Mouse (Mus musculus) midbrain, embryonic 15.5 days (tissue): ENCODE results near the gene Fdxr. TPM values are rescaled to one million over a fixed set of nuclear protein-coding genes. Genes with fewer than 3 reads are reported as not detected.
A peak's percentile ranks its signal among the peaks of the same experiment; 100 is the strongest.

Experiments used
- ATAC-seq: fragments of 200-750 bp; cut with Nextera tagmentation; replicated peaks from 2 replicates; pipeline ENCODE4 v1.8.0; 2017; ENCODE audit warnings: moderate TSS enrichment
- H3K27ac ChIP-seq: fragments of 300-500 bp; sonication (generic); 2 replicates; pipeline ENCODE4 v1.5.1; 2015; ENCODE audit warnings: mild to moderate bottlenecking, inconsistent platforms
- H3K27me3 ChIP-seq: fragments of 300-500 bp; sonication (generic); replicated peaks from 2 replicates; pipeline ENCODE4 v1.6.1; 2015; ENCODE audit warnings: inconsistent platforms
- H3K36me3 ChIP-seq: fragments of 300-500 bp; sonication (generic); replicated peaks from 2 replicates; pipeline ENCODE4 v1.6.1; 2015; ENCODE audit warnings: inconsistent platforms
- H3K4me1 ChIP-seq: fragments of 300-500 bp; sonication (generic); 2 replicates; pipeline ENCODE4 v1.6.1; 2015; ENCODE audit warnings: inconsistent platforms
- H3K4me2 ChIP-seq: fragments of 300-500 bp; sonication (generic); 2 replicates; pipeline ENCODE4 v1.6.1; 2015; ENCODE audit warnings: inconsistent platforms, mild to moderate bottlenecking, moderate library complexity
- H3K4me3 ChIP-seq: fragments of 300-500 bp; sonication (generic); 2 replicates; pipeline ENCODE4 v1.5.1; 2015; ENCODE audit warnings: mild to moderate bottlenecking, inconsistent platforms
- H3K9ac ChIP-seq: fragments of 300-500 bp; sonication (generic); 2 replicates; pipeline ENCODE4 v1.6.1; 2015; ENCODE audit warnings: mild to moderate bottlenecking, inconsistent platforms
- H3K9me3 ChIP-seq: fragments of 300-500 bp; sonication (generic); 2 replicates; pipeline ENCODE4 v1.6.1; 2016; ENCODE audit warnings: inconsistent platforms
- WGBS: fragments of 180-500 bp; shearing (Covaris S2); methylation state at CpG from one replicate; pipeline ENCODE4 v1.1.7; 2015; ENCODE audit warnings: mixed read lengths; 5-methylcytosine and 5-hydroxymethylcytosine counted together
- polyA plus RNA-seq: library from polyadenylated mRNA; unstranded; fragments of >200 nt; fragmentation: Nextera tagmentation; extraction: Ambion mirVana; gene quantifications from 2 replicates; pipeline ENCODE4 v1.2.1, GENCODE M21; 2015

Fdxr gene
- polyA plus RNA-seq: 21.5 and 22.1 TPM in 2 replicates

- H3K36me3 ChIP-seq: no peaks in the 10 kb centered on the region
- H3K4me3 ChIP-seq: peak within 1 kb of the TSS; percentile 74
- no peaks in the 10 kb centered on the region for H3K27me3 ChIP-seq
- H3K9ac ChIP-seq: peak within 1 kb of the TSS; percentile 82
- WGBS: under 1% methylated on average over 42 of the region's 42 CpGs
- H3K4me1 ChIP-seq: peaks cover 16% of the 10 kb centered on the region
- peak within 1 kb of the TSS; percentile 92 for H3K27ac ChIP-seq
- H3K4me2 ChIP-seq: peak within 1 kb of the TSS; percentile 75
- no peaks in the 10 kb centered on the region for H3K9me3 ChIP-seq
- peak; percentile 97 for ATAC-seq
Observed at GRCm38 (mm10) chr11:115276780-115277603, at the start of gene Fdxr. TSS of gene Fdxr (minus strand) at chr11:115277050.

- WGBS: 23% methylated on average over 32 of the region's 32 CpGs
- Histone ChIP-seq H3K36me3 (no peaks in the 10 kb centered on the region), H3K4me1 (peaks cover 35% of the 10 kb centered on the region), H3K4me2 (peak overlapping the region; percentile 26), H3K9ac (no peak overlapping the region), H3K27ac (no peak overlapping the region), H3K9me3 (no peaks in the 10 kb centered on the region), H3K27me3 (peaks cover 65% of the 10 kb centered on the region), H3K4me3 (peak overlapping the region; percentile 11; the same call in 1 of the 2 replicates)
- no peak for ATAC-seq
Observed at GRCm38 (mm10) chr11:115323354-115323753, 46.5 kb upstream of the Fdxr start.

GRCm38 (mm10) chr11:115321906-115322693 lies 45.2 kb upstream of the Fdxr start, which contains the start of gene Ush1g:
TSS of gene Ush1g (minus strand) at chr11:115322041.
- Histone ChIP-seq H3K9me3 (no peaks in the 10 kb centered on the region), H3K4me2 (peak within 1 kb of the TSS; percentile 32), H3K27ac (no peak within 1 kb of the TSS), H3K4me3 (peak within 1 kb of the TSS; percentile 18), H3K27me3 (peaks cover 78% of the 10 kb centered on the region), H3K4me1 (peaks cover 41% of the 10 kb centered on the region), H3K36me3 (no peaks in the 10 kb centered on the region), H3K9ac (0 out of 2 replicates have a peak within 1 kb of the TSS, but pooled peaks have one; percentile 28)
- peak; percentile 38; the same call in 1 of the 2 replicates for ATAC-seq
- WGBS: 4% methylated on average over 35 of the region's 35 CpGs

- 0 out of 2 replicates have a peak overlapping the region, but pooled peaks have one; percentile 4 for H3K4me2 ChIP-seq
- peaks cover 97% of the 10 kb centered on the region for H3K27me3 ChIP-seq
- no peaks in the 10 kb centered on the region for H3K36me3 ChIP-seq
- WGBS: 8% methylated on average over 17 of the region's 18 CpGs
- no peaks in the 10 kb centered on the region for H3K9me3 ChIP-seq
- no peak overlapping the region for H3K9ac ChIP-seq
- ATAC-seq: no peak
- H3K4me3 ChIP-seq: no peak overlapping the region
- H3K4me1 ChIP-seq: peaks cover 41% of the 10 kb centered on the region
- no peak overlapping the region for H3K27ac ChIP-seq
Observed at GRCm38 (mm10) chr11:115319704-115320383, 43.0 kb upstream of the Fdxr start.

- Histone ChIP-seq H3K27me3 (peaks cover 92% of the 10 kb centered on the region), H3K4me1 (peaks cover 39% of the 10 kb centered on the region), H3K36me3 (no peaks in the 10 kb centered on the region), H3K4me3 (peak overlapping the region; percentile 6; the same call in 1 of the 2 replicates), H3K4me2 (peak overlapping the region; percentile 25), H3K9me3 (no peaks in the 10 kb centered on the region), H3K27ac (no peak overlapping the region), H3K9ac (no peak overlapping the region)
- 5% methylated on average over 63 of the region's 63 CpGs for WGBS
- no peak for ATAC-seq
Observed at GRCm38 (mm10) chr11:115318245-115319027, 41.6 kb upstream of the Fdxr start.

GRCm38 (mm10) chr11:115317204-115317603 lies 40.4 kb upstream of the Fdxr start:
- Histone ChIP-seq H3K27me3 (peaks cover 83% of the 10 kb centered on the region), H3K4me2 (no peak overlapping the region), H3K9ac (no peak overlapping the region), H3K4me1 (peaks cover 28% of the 10 kb centered on the region), H3K27ac (no peak overlapping the region), H3K36me3 (no peaks in the 10 kb centered on the region), H3K4me3 (no peak overlapping the region), H3K9me3 (no peaks in the 10 kb centered on the region)
- no peak for ATAC-seq
- WGBS: 71% methylated on average over 7 of the region's 7 CpGs

- Histone ChIP-seq H3K4me2 (no peak overlapping the region), H3K27ac (no peak overlapping the region), H3K36me3 (no peaks in the 10 kb centered on the region), H3K9ac (no peak overlapping the region), H3K9me3 (no peaks in the 10 kb centered on the region), H3K27me3 (peaks cover 55% of the 10 kb centered on the region), H3K4me3 (no peak overlapping the region), H3K4me1 (peaks cover 12% of the 10 kb centered on the region)
- ATAC-seq: no peak
- 50% methylated on average over 2 of the region's 2 CpGs for WGBS
Observed at GRCm38 (mm10) chr11:115314249-115314648, 37.4 kb upstream of the Fdxr start.

- ATAC-seq: no peak
- peaks cover 4% of the 10 kb centered on the region; the same call in 1 of the 2 replicates for H3K27me3 ChIP-seq
- no peaks in the 10 kb centered on the region for H3K4me1 ChIP-seq
- H3K36me3 ChIP-seq: no peaks in the 10 kb centered on the region
- H3K4me3 ChIP-seq: no peak overlapping the region
- H3K9me3 ChIP-seq: no peaks in the 10 kb centered on the region
- H3K27ac ChIP-seq: no peak overlapping the region
- WGBS: 64% methylated on average over 1 of the region's 1 CpGs
- no peak overlapping the region for H3K4me2 ChIP-seq
- H3K9ac ChIP-seq: no peak overlapping the region
Observed at GRCm38 (mm10) chr11:115308781-115309180, 31.9 kb upstream of the Fdxr start.

- no peaks in the 10 kb centered on the region; the same call in 1 of the 2 replicates for H3K27me3 ChIP-seq
- ATAC-seq: no peak
- H3K4me3 ChIP-seq: no peak within 1 kb of the TSS
- no peaks in the 10 kb centered on the region for H3K4me1 ChIP-seq
- H3K36me3 ChIP-seq: no peaks in the 10 kb centered on the region
- H3K4me2 ChIP-seq: no peak within 1 kb of the TSS
- H3K27ac ChIP-seq: no peak within 1 kb of the TSS
- no peaks in the 10 kb centered on the region for H3K9me3 ChIP-seq
- no peak within 1 kb of the TSS for H3K9ac ChIP-seq
- WGBS: 13% methylated on average over 8 of the region's 8 CpGs
Observed at GRCm38 (mm10) chr11:115306863-115307262, 30.0 kb upstream of the Fdxr start, which contains the start of gene Otop2. TSS of gene Otop2 (plus strand) at chr11:115307163.

GRCm38 (mm10) chr11:115303167-115303566 lies 26.3 kb upstream of the Fdxr start:
- Histone ChIP-seq H3K9me3 (no peaks in the 10 kb centered on the region), H3K36me3 (no peaks in the 10 kb centered on the region), H3K4me1 (no peaks in the 10 kb centered on the region), H3K27me3 (no peaks in the 10 kb centered on the region), H3K9ac (no peak overlapping the region), H3K27ac (no peak overlapping the region), H3K4me2 (no peak overlapping the region), H3K4me3 (no peak overlapping the region)
- no peak for ATAC-seq
- WGBS: 77% methylated on average over 8 of the region's 8 CpGs

- Histone ChIP-seq H3K4me2 (no peak overlapping the region), H3K4me3 (no peak overlapping the region), H3K36me3 (no peaks in the 10 kb centered on the region), H3K4me1 (peaks cover 13% of the 10 kb centered on the region), H3K9ac (no peak overlapping the region), H3K9me3 (no peaks in the 10 kb centered on the region), H3K27ac (no peak overlapping the region), H3K27me3 (0 out of 2 replicates have a peak, but pooled peaks cover 3% of the 10 kb centered on the region)
- WGBS: 91% methylated on average over 2 of the region's 2 CpGs
- no peak for ATAC-seq
Observed at GRCm38 (mm10) chr11:115301351-115301750, 24.5 kb upstream of the Fdxr start.
